Mouse (Mus musculus): ENCODE results near the gene Gm20388.
"Not testable (repeated sequence)": the region's sequence is repeated elsewhere in the genome, so short reads cannot be mapped to it uniquely, and the experiment has no call there.

The Gm20388 gene

GRCm38 (mm10) chr8:123232553-123232952 lies 3321.9 kb downstream of the Gm20388 start:
- no peak for DNase-seq

- no peak for DNase-seq
These were observed 3322.7 kb downstream of the Gm20388 start for GRCm38 (mm10) chr8:123233300-123233699.

- DNase-seq, result no peak
These were observed 3323.1 kb downstream of the Gm20388 start for GRCm38 (mm10) chr8:123233760-123234159.

- no peak for DNase-seq
These were observed 3324.4 kb downstream of the Gm20388 start for GRCm38 (mm10) chr8:123234918-123235519.

GRCm38 (mm10) chr8:123235520-123236497 lies 3325.2 kb downstream of the Gm20388 start, which contains the start of gene Spata2l:
Gene Spata2l (minus strand): TSS chr8:123236233.
- DNase-seq, result peak; percentile 93

GRCm38 (mm10) chr8:123239398-123239797 lies 3328.8 kb downstream of the Gm20388 start:
- DNase-seq, result no peak

GRCm38 (mm10) chr8:123242107-123242923 lies 3331.7 kb downstream of the Gm20388 start:
- no peak for DNase-seq

GRCm38 (mm10) chr8:123243053-123243452 lies 3332.4 kb downstream of the Gm20388 start:
- no peak for DNase-seq

- no peak for DNase-seq
These were observed 3333.7 kb downstream of the Gm20388 start for GRCm38 (mm10) chr8:123244382-123244781.

- no peak for DNase-seq
These were observed 3334.9 kb downstream of the Gm20388 start for GRCm38 (mm10) chr8:123245543-123245942.

- DNase-seq, result no peak
These were observed 3337.1 kb downstream of the Gm20388 start for GRCm38 (mm10) chr8:123247748-123248147.

GRCm38 (mm10) chr8:123248596-123248995 lies 3338.0 kb downstream of the Gm20388 start:
- DNase-seq, result no peak

GRCm38 (mm10) chr8:123250940-123251339 lies 3340.3 kb downstream of the Gm20388 start:
- no peak for DNase-seq

GRCm38 (mm10) chr8:123252925-123253324 lies 3342.3 kb downstream of the Gm20388 start:
- DNase-seq, result no peak

GRCm38 (mm10) chr8:123253451-123254098 lies 3342.9 kb downstream of the Gm20388 start:
- peak; percentile 33 for DNase-seq

- peak; percentile 92 for DNase-seq
These were observed 3343.7 kb downstream of the Gm20388 start, which contains the start of the genes Zfp276 and Vps9d1 for GRCm38 (mm10) chr8:123254099-123254885. Gene Zfp276 (plus strand): TSS chr8:123254195. Gene Vps9d1 (minus strand): TSS chr8:123254348.

- no peak for DNase-seq
These were observed 3344.5 kb downstream of the Gm20388 start for GRCm38 (mm10) chr8:123255170-123255569.

- no peak for DNase-seq
These were observed 3346.5 kb downstream of the Gm20388 start for GRCm38 (mm10) chr8:123257114-123257513.

GRCm38 (mm10) chr8:123257593-123257992 lies 3347.0 kb downstream of the Gm20388 start:
- DNase-seq, result not testable (repeated sequence)

- peak; percentile 43 for DNase-seq
These were observed 3357.4 kb downstream of the Gm20388 start for GRCm38 (mm10) chr8:123267926-123268656.

GRCm38 (mm10) chr8:123271147-123271546 lies 3360.5 kb downstream of the Gm20388 start:
- DNase-seq, result no peak
